Mouse (Mus musculus): ENCODE measurements around the gene Tuft1. TPM values are rescaled to one million over a fixed set of nuclear protein-coding genes. Genes with fewer than 3 reads are reported as not detected.
"Not testable (repeated sequence)": the region's sequence is repeated elsewhere in the genome, so short reads cannot be mapped to it uniquely, and the experiment has no call there.

Tuft1 gene
- polyA plus RNA-seq, 1 experiment from 2014 or later = 6.7 TPM

- Histone ChIP-seq H3K4me1 (ENCODE audit: control insufficient read depth, insufficient read depth, low read length) (peaks cover 12% of the 10 kb centered on the region; the same call in 1 of the 2 replicates), H3K27me3 (ENCODE audit: control insufficient read depth, insufficient read depth, low read length) (no peaks in the 10 kb centered on the region), H3K9me3 (ENCODE audit: control insufficient read depth, low read length) (no peaks in the 10 kb centered on the region), H3K36me3 (ENCODE audit: control insufficient read depth, insufficient read depth, low read length) (no peaks in the 10 kb centered on the region), H3K4me2 (replicated peaks; ENCODE audit: low read depth, low read length) (no peak overlapping the region), H3K9ac (ENCODE audit: low read depth, low read length) (no peak overlapping the region), H3K4me3 (ENCODE audit: low read length) (no peak overlapping the region), H3K27ac (ENCODE audit: low read depth, low read length) (no peak overlapping the region)
- ATAC-seq (ENCODE audit: low FRiP score, low TSS enrichment) = no peak
Measured at GRCm38 (mm10) chr3:94690616-94691247, 32.1 kb upstream of the Tuft1 start.

- H3K27me3 ChIP-seq (ENCODE audit: control insufficient read depth, insufficient read depth, low read length); H3K4me3 ChIP-seq (ENCODE audit: low read length); H3K4me2 ChIP-seq (replicated peaks; ENCODE audit: low read depth, low read length); H3K9ac ChIP-seq (ENCODE audit: low read depth, low read length); H3K36me3 ChIP-seq (ENCODE audit: control insufficient read depth, insufficient read depth, low read length); H3K9me3 ChIP-seq (ENCODE audit: control insufficient read depth, low read length); ATAC-seq (ENCODE audit: low FRiP score, low TSS enrichment); H3K27ac ChIP-seq (ENCODE audit: low read depth, low read length): not testable (repeated sequence)
- H3K4me1 ChIP-seq (ENCODE audit: control insufficient read depth, insufficient read depth, low read length) = peaks cover 12% of the 10 kb centered on the region; the same call in 1 of the 2 replicates
- 58% methylated on average over 6 of the region's 6 CpGs for WGBS
Measured at GRCm38 (mm10) chr3:94690162-94690561, 31.5 kb upstream of the Tuft1 start.

GRCm38 (mm10) chr3:94689195-94689594 is 30.5 kb upstream of the Tuft1 start:
- H3K4me3 ChIP-seq (ENCODE audit: low read length); ATAC-seq (ENCODE audit: low FRiP score, low TSS enrichment); H3K4me2 ChIP-seq (replicated peaks; ENCODE audit: low read depth, low read length); H3K9ac ChIP-seq (ENCODE audit: low read depth, low read length); H3K27ac ChIP-seq (ENCODE audit: low read depth, low read length); H3K36me3 ChIP-seq (ENCODE audit: control insufficient read depth, insufficient read depth, low read length); H3K27me3 ChIP-seq (ENCODE audit: control insufficient read depth, insufficient read depth, low read length); H3K9me3 ChIP-seq (ENCODE audit: control insufficient read depth, low read length): not testable (repeated sequence)
- 89% methylated on average over 1 of the region's 1 CpGs for WGBS
- peaks cover 12% of the 10 kb centered on the region; the same call in 1 of the 2 replicates for H3K4me1 ChIP-seq (ENCODE audit: control insufficient read depth, insufficient read depth, low read length)

DNA sequence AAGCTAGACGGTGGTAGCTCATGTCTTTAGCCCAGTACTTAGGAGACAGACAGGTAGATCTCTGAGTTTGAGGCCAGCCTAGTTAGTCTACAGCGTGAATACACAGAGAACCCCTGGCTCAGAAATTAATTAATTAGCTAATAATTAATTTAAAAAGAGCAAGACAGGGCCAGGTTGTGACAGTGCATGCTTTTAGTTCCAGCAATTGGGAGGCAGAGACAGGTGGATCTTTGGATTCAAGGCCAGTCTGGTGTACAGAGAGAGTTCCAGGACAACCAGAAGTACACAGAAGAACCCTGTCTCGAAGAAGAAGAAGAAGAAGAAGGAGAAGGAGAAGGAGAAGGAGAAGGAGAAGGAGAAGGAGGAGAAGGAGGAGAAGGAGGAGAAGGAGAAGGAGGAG is 30.0 kb upstream of the Tuft1 start:
- not testable (repeated sequence) for ATAC-seq (ENCODE audit: low FRiP score, low TSS enrichment); H3K27me3 ChIP-seq (ENCODE audit: control insufficient read depth, insufficient read depth, low read length); H3K36me3 ChIP-seq (ENCODE audit: control insufficient read depth, insufficient read depth, low read length); H3K9ac ChIP-seq (ENCODE audit: low read depth, low read length); H3K4me3 ChIP-seq (ENCODE audit: low read length); H3K4me2 ChIP-seq (replicated peaks; ENCODE audit: low read depth, low read length); H3K27ac ChIP-seq (ENCODE audit: low read depth, low read length); H3K9me3 ChIP-seq (ENCODE audit: control insufficient read depth, low read length)
- 89% methylated on average over 2 of the region's 3 CpGs for WGBS
- H3K4me1 ChIP-seq (ENCODE audit: control insufficient read depth, insufficient read depth, low read length) = peaks cover 11% of the 10 kb centered on the region; the same call in 1 of the 2 replicates

- not testable (repeated sequence) for H3K4me2 ChIP-seq (replicated peaks; ENCODE audit: low read depth, low read length); H3K4me1 ChIP-seq (ENCODE audit: control insufficient read depth, insufficient read depth, low read length); H3K4me3 ChIP-seq (ENCODE audit: low read length); H3K36me3 ChIP-seq (ENCODE audit: control insufficient read depth, insufficient read depth, low read length); H3K27ac ChIP-seq (ENCODE audit: low read depth, low read length); H3K9me3 ChIP-seq (ENCODE audit: control insufficient read depth, low read length); H3K9ac ChIP-seq (ENCODE audit: low read depth, low read length); H3K27me3 ChIP-seq (ENCODE audit: control insufficient read depth, insufficient read depth, low read length); ATAC-seq (ENCODE audit: low FRiP score, low TSS enrichment)
- 84% methylated on average over 8 of the region's 8 CpGs for WGBS
Measured at GRCm38 (mm10) chr3:94685989-94686772, 27.5 kb upstream of the Tuft1 start.

GRCm38 (mm10) chr3:94683646-94684045 is 25.0 kb upstream of the Tuft1 start:
- ATAC-seq (ENCODE audit: low FRiP score, low TSS enrichment) = no peak
- Histone ChIP-seq H3K4me1 (ENCODE audit: control insufficient read depth, insufficient read depth, low read length) (no peaks in the 10 kb centered on the region), H3K27me3 (ENCODE audit: control insufficient read depth, insufficient read depth, low read length) (no peaks in the 10 kb centered on the region), H3K27ac (ENCODE audit: low read depth, low read length) (no peak overlapping the region), H3K4me3 (ENCODE audit: low read length) (no peak overlapping the region), H3K9me3 (ENCODE audit: control insufficient read depth, low read length) (no peaks in the 10 kb centered on the region), H3K4me2 (replicated peaks; ENCODE audit: low read depth, low read length) (no peak overlapping the region), H3K9ac (ENCODE audit: low read depth, low read length) (no peak overlapping the region), H3K36me3 (ENCODE audit: control insufficient read depth, insufficient read depth, low read length) (no peaks in the 10 kb centered on the region)
- 74% methylated on average over 6 of the region's 6 CpGs for WGBS

GRCm38 (mm10) chr3:94680783-94681182 is 22.1 kb upstream of the Tuft1 start:
- H3K27ac ChIP-seq (ENCODE audit: low read depth, low read length) = no peak overlapping the region
- no peak overlapping the region for H3K9ac ChIP-seq (ENCODE audit: low read depth, low read length)
- no peak overlapping the region for H3K4me3 ChIP-seq (ENCODE audit: low read length)
- no peaks in the 10 kb centered on the region for H3K27me3 ChIP-seq (ENCODE audit: control insufficient read depth, insufficient read depth, low read length)
- ATAC-seq (ENCODE audit: low FRiP score, low TSS enrichment) = no peak
- no peaks in the 10 kb centered on the region for H3K4me1 ChIP-seq (ENCODE audit: control insufficient read depth, insufficient read depth, low read length)
- no peak overlapping the region for H3K4me2 ChIP-seq (replicated peaks; ENCODE audit: low read depth, low read length)
- H3K36me3 ChIP-seq (ENCODE audit: control insufficient read depth, insufficient read depth, low read length) = no peaks in the 10 kb centered on the region
- no peaks in the 10 kb centered on the region for H3K9me3 ChIP-seq (ENCODE audit: control insufficient read depth, low read length)
- WGBS = 72% methylated on average over 16 of the region's 16 CpGs

DNA sequence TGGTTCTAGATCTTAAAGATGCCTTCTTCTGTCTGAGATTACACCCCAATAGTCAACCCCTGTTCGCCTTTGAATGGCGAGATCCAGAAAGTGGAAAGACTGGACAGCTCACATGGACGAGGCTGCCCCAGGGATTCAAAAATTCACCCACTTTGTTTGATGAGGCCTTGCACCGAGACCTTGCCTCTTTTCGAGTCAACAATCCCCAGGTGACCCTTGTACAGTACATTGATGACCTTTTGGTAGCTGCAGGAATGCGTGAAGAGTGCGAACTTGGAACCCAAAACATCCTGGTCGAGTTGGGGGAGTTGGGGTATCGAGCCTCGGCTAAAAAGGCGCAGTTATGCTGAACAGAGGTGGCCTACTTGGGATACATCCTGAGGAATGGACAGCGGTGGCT is 21.4 kb upstream of the Tuft1 start:
- 91% methylated on average over 12 of the region's 12 CpGs for WGBS
- not testable (repeated sequence) for H3K36me3 ChIP-seq (ENCODE audit: control insufficient read depth, insufficient read depth, low read length); H3K27ac ChIP-seq (ENCODE audit: low read depth, low read length); H3K9ac ChIP-seq (ENCODE audit: low read depth, low read length); H3K4me2 ChIP-seq (replicated peaks; ENCODE audit: low read depth, low read length); H3K4me3 ChIP-seq (ENCODE audit: low read length); H3K4me1 ChIP-seq (ENCODE audit: control insufficient read depth, insufficient read depth, low read length); H3K9me3 ChIP-seq (ENCODE audit: control insufficient read depth, low read length); ATAC-seq (ENCODE audit: low FRiP score, low TSS enrichment); H3K27me3 ChIP-seq (ENCODE audit: control insufficient read depth, insufficient read depth, low read length)

GRCm38 (mm10) chr3:94679351-94679841 is 20.7 kb upstream of the Tuft1 start:
- no peak for ATAC-seq (ENCODE audit: low FRiP score, low TSS enrichment)
- Histone ChIP-seq H3K4me3 (ENCODE audit: low read length) (no peak overlapping the region), H3K27me3 (ENCODE audit: control insufficient read depth, insufficient read depth, low read length) (no peaks in the 10 kb centered on the region), H3K4me1 (ENCODE audit: control insufficient read depth, insufficient read depth, low read length) (no peaks in the 10 kb centered on the region), H3K9me3 (ENCODE audit: control insufficient read depth, low read length) (no peaks in the 10 kb centered on the region), H3K4me2 (replicated peaks; ENCODE audit: low read depth, low read length) (no peak overlapping the region), H3K27ac (ENCODE audit: low read depth, low read length) (no peak overlapping the region), H3K36me3 (ENCODE audit: control insufficient read depth, insufficient read depth, low read length) (no peaks in the 10 kb centered on the region), H3K9ac (ENCODE audit: low read depth, low read length) (no peak overlapping the region)
- 69% methylated on average over 8 of the region's 8 CpGs for WGBS

Measured in kidney, embryonic 14.5 days (tissue).